Mouse (Mus musculus) liver, postnatal 0 days (tissue): ENCODE results near the gene Clcn2. TPM values are rescaled to one million over a fixed set of nuclear protein-coding genes. Genes with fewer than 3 reads are reported as not detected.

Source experiments
- ATAC-seq: fragments of 200-750 bp; cut with Nextera tagmentation; 2 replicates; pipeline ENCODE4 v1.8.0; 2017; ENCODE audit warnings: mild to moderate bottlenecking, moderate library complexity
- DNase-seq: peaks from one replicate; pipeline ENCODE4 v3.0.0-alpha.2; 2016
- H3K27ac ChIP-seq: fragments of 300-500 bp; sonication (generic); 2 replicates; pipeline ENCODE4 v1.5.1; 2014; ENCODE audit warnings: antibody characterized with exemption, moderate library complexity, mild to moderate bottlenecking, low read depth
- H3K27me3 ChIP-seq: fragments of 300-500 bp; sonication (generic); 2 replicates; pipeline ENCODE4 v1.6.1; 2014; ENCODE audit warnings: low read length, control low read depth, mixed read lengths; ENCODE audit not compliant: insufficient read depth
- H3K36me3 ChIP-seq: fragments of 300-500 bp; sonication (generic); replicated peaks from 2 replicates; pipeline ENCODE4 v1.6.1; 2014; ENCODE audit warnings: mild to moderate bottlenecking, control low read depth, low read length, moderate library complexity, mixed read lengths; ENCODE audit not compliant: insufficient read depth
- H3K4me1 ChIP-seq: fragments of 300-500 bp; sonication (generic); 2 replicates; pipeline ENCODE4 v1.6.1; 2014; ENCODE audit warnings: antibody characterized with exemption, mild to moderate bottlenecking, control low read depth; ENCODE audit not compliant: insufficient read depth
- H3K4me2 ChIP-seq: fragments of 300-500 bp; sonication (generic); 2 replicates; pipeline ENCODE4 v1.6.1; 2014; ENCODE audit warnings: low read depth, mild to moderate bottlenecking, low read length, moderate library complexity, mixed read lengths
- H3K4me3 ChIP-seq: fragments of 300-500 bp; sonication (generic); 2 replicates; pipeline ENCODE4 v1.5.1; 2014; ENCODE audit warnings: low read depth, low read length
- H3K9ac ChIP-seq: fragments of 300-500 bp; sonication (generic); replicated peaks from 2 replicates; pipeline ENCODE4 v1.6.1; 2014; ENCODE audit warnings: mild to moderate bottlenecking, moderate library complexity
- H3K9me3 ChIP-seq: fragments of 300-500 bp; sonication (generic); 2 replicates; pipeline ENCODE4 v1.6.1; 2016; ENCODE audit warnings: mild to moderate bottlenecking, control low read depth, low read length, mixed read lengths
- CTCF ChIP-seq: sonication (generic); IDR thresholded peaks from 2 replicates; pipeline ENCODE4 v1.5.1; 2016; ENCODE audit warnings: antibody characterized with exemption, low read depth
- EP300 ChIP-seq: IDR thresholded peaks from 2 replicates; pipeline ENCODE4 v1.6.1; 2016; ENCODE audit warnings: antibody characterized with exemption, low read depth, mild to moderate bottlenecking
- WGBS: fragments of 180-500 bp; shearing (Covaris S2); extraction: QIAGEN DNeasy Blood & Tissue Kit; methylation state at CpG from one replicate; pipeline ENCODE4 v1.1.7; 2014; ENCODE audit not compliant: insufficient replicate concordance; 5-methylcytosine and 5-hydroxymethylcytosine counted together
- polyA plus RNA-seq: library from polyadenylated mRNA; unstranded; fragments of >200 nt; fragmentation: Nextera tagmentation; extraction: Ambion mirVana; gene quantifications from 2 replicates; pipeline ENCODE4 v1.2.1, GENCODE M21; 2015

Gene Clcn2
- polyA plus RNA-seq, 1 experiment from 2014 or later = 4.7 TPM

DNA sequence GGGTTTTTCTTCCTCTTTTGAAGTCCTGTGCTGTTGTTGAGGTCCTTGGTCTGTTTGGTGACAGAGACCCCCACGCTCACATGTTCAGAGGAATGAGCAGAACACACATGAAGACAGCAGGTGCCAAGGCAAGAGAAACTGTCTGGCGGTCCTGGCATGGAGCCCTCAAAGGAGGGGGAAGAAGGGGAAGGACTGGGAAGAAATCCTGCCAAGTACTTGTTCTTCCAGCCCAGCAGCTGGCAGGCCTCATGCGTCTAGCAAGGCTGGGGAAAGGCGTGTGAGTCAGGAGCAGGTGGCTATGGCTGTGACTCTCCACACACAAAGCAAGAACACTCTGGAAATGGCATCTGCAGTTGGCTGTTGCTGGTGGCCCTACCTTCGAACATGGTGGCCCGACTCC is 29.1 kb upstream of the Clcn2 start:
- Histone ChIP-seq H3K9ac (no peak overlapping the region), H3K4me2 (no peak overlapping the region), H3K4me1 (no peaks in the 10 kb centered on the region), H3K27me3 (no peaks in the 10 kb centered on the region), H3K9me3 (no peaks in the 10 kb centered on the region), H3K27ac (no peak overlapping the region), H3K36me3 (no peaks in the 10 kb centered on the region), H3K4me3 (no peak overlapping the region)
- WGBS = 63% methylated on average over 6 of the region's 6 CpGs
- DNase-seq = no peak
- TF ChIP-seq EP300 (no peak), CTCF (no peak)
- no peak for ATAC-seq

DNA sequence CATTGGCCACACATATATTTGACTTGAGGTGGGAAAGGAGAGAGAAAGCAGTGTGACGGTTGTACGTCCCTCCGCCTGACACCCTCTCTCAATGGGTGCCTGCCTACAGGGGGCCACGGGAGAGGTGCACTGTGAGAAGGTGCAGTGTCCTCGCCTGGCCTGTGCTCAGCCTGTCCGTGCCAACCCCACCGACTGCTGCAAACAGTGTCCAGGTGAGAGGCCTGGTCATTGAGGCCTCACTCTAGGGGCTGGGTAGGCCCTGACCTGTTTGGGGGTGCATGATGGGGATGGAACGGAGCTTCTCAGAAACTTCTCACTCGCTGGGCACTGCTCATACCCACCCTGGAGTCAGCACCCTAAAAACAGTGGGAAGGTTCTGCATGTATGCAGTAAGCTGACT is 22.3 kb upstream of the Clcn2 start:
- ATAC-seq = no peak
- H3K27me3 ChIP-seq = peaks cover 12% of the 10 kb centered on the region
- no peak overlapping the region for H3K4me2 ChIP-seq
- H3K9me3 ChIP-seq = no peaks in the 10 kb centered on the region
- TF ChIP-seq CTCF = no peak
- TF ChIP-seq EP300 = no peak
- 87% methylated on average over 9 of the region's 9 CpGs for WGBS
- H3K27ac ChIP-seq = no peak overlapping the region
- no peak overlapping the region for H3K4me3 ChIP-seq
- no peaks in the 10 kb centered on the region for H3K4me1 ChIP-seq
- H3K9ac ChIP-seq = no peak overlapping the region
- DNase-seq = no peak
- no peaks in the 10 kb centered on the region for H3K36me3 ChIP-seq

DNA sequence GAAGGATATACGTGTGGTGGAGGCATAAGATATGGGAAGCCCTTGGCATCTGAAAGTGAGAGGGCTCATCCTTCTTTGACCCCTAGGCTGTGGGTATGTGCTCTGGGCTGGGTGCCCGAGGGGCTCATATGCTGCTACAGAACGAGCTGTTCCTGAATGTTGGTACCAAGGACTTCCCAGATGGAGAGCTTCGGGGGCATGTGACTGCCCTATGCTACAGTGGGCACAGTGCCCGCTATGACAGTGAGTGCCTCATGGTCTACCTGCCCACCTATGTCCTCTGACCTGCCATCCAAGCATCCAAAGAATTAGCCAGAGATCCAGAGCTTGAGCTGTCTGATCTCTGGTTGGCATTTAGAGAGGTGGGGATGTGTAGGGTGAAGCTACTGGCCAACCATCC is 19.3 kb upstream of the Clcn2 start:
- Histone ChIP-seq H3K27ac (no peak overlapping the region), H3K36me3 (no peaks in the 10 kb centered on the region), H3K9me3 (no peaks in the 10 kb centered on the region), H3K4me2 (no peak overlapping the region), H3K4me3 (no peak overlapping the region), H3K4me1 (peaks cover 13% of the 10 kb centered on the region), H3K9ac (no peak overlapping the region), H3K27me3 (peaks cover 41% of the 10 kb centered on the region)
- ATAC-seq (no peak), DNase-seq (no peak)
- TF ChIP-seq EP300 = no peak
- no peak for TF ChIP-seq CTCF
- 70% methylated on average over 5 of the region's 5 CpGs for WGBS

- H3K36me3 ChIP-seq = no peaks in the 10 kb centered on the region
- no peak for DNase-seq
- no peak for ATAC-seq
- H3K4me3 ChIP-seq = no peak overlapping the region
- WGBS = 75% methylated on average over 7 of the region's 7 CpGs
- no peak for TF ChIP-seq EP300
- TF ChIP-seq CTCF = no peak
- no peak overlapping the region for H3K9ac ChIP-seq
- H3K4me1 ChIP-seq = peaks cover 13% of the 10 kb centered on the region
- H3K27ac ChIP-seq = no peak overlapping the region
- H3K4me2 ChIP-seq = no peak overlapping the region
- peaks cover 48% of the 10 kb centered on the region for H3K27me3 ChIP-seq
- no peaks in the 10 kb centered on the region for H3K9me3 ChIP-seq
Measured at GRCm38 (mm10) chr16:20736168-20736567, 18.6 kb upstream of the Clcn2 start.

- Histone ChIP-seq H3K4me1 (peaks cover 16% of the 10 kb centered on the region), H3K27ac (no peak overlapping the region), H3K4me2 (no peak overlapping the region), H3K9me3 (no peaks in the 10 kb centered on the region), H3K4me3 (no peak overlapping the region), H3K27me3 (peaks cover 48% of the 10 kb centered on the region), H3K9ac (no peak overlapping the region), H3K36me3 (no peaks in the 10 kb centered on the region)
- TF ChIP-seq EP300 (no peak), CTCF (no peak)
- DNase-seq (no peak), ATAC-seq (no peak)
- 63% methylated on average over 5 of the region's 5 CpGs for WGBS
Measured at GRCm38 (mm10) chr16:20735651-20736050, 18.1 kb upstream of the Clcn2 start.

DNA sequence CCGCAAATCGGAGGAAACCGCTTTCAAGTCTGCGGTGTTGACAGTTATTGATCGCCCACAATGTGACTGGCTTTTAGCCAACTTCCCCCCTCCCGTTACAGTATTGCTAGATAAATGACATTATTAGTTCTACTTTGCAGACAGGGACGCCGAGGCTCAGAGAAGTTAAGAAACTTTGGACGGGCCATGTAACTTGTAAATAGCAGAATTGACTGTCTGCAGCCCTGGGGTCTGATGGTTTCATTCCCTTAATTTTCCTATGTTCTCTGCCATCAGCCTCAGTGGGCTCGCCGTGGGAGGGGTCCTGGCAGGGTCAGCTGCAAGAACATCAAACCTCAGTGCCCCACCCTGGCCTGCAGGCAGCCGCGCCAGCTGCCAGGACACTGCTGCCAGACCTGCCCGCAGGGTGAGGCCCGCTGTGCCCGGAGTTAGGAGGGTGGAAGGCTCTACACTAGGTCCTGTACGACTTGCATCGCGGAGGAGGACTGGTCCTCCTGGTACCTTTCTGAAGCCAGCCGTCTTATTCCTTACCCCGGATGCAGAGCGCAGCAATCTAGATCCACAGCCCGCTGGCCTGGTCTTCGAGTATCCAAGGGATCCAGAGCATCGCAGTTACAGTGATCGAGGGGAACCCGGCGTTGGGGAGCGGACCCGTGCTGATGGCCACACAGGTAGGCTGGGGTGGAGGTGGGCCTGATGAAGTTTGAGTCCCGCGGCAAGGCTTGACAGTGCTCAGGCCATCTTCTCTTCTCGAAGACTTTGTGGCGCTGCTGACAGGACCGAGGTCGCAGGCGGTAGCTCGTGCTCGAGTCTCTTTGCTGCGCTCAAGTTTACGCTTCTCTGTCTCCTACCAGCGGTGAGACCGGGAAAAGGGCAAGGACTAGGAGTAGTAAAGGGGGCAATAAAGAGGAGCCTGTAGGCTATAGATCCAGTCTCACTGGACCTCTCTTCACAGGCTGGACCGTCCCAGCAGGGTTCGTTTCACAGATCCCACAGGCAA is 16.5 kb upstream of the Clcn2 start, which contains the start of gene Thpo:
Gene Thpo, minus strand, starts transcription at position 781 of the 1,000 bp plus-strand sequence.
- Histone ChIP-seq H3K4me1 (peaks cover 17% of the 10 kb centered on the region), H3K4me3 (peak within 1 kb of the TSS; percentile 58), H3K4me2 (peak within 1 kb of the TSS; percentile 92), H3K27ac (no peak within 1 kb of the TSS), H3K27me3 (peaks cover 48% of the 10 kb centered on the region), H3K9ac (peak within 1 kb of the TSS; percentile 60), H3K9me3 (no peaks in the 10 kb centered on the region), H3K36me3 (no peaks in the 10 kb centered on the region)
- TF ChIP-seq CTCF (no peak), EP300 (no peak)
- ATAC-seq = no peak
- DNase-seq = peak; percentile 40
- 10% methylated on average over 45 of the region's 45 CpGs for WGBS
